Mouse (Mus musculus): Measurements from ENCODE around the gene Mrpl9. TPM values are rescaled to one million over a fixed set of nuclear protein-coding genes. Genes with fewer than 3 reads are reported as not detected.
A peak's percentile ranks its signal among the peaks of the same experiment; 100 is the strongest.

Mrpl9 gene
- polyA plus RNA-seq, 1 experiment from 2014 or later, result 77.6 TPM

DNA sequence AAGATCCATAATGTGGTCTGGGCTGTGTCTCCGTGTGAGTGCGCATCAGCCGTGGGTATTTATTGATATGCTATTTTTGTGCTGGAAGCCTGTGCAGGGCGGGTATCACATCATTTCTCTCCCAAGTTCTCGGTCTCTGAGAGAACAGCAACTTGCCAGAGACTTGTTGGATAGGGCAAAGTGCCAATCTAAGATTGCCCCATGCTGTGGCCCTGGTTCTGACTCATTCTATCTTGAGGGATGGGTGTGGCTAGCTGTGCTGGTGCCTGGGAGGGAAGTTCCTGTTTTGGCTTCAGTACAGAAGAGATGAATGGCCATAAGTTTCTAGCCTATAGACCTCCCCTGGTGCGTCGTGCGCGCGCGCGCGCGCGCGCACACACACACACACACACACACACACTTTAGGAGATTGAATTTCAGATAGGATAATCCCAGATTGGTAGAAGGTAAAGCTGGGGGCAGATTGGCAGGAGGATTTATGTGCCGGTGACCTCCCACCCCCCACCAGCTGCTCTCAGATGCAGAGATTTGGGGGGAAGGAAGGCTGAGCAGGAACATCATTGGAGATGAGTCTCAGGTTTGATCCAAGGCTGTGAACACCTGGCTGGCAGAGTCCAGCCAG is 39.8 kb downstream of the Mrpl9 start:
- Histone ChIP-seq H3K36me3 (ENCODE audit: control insufficient read depth, insufficient read depth, low read length) (no peaks in the 10 kb centered on the region), H3K4me2 (ENCODE audit: low read depth, low read length) (no peak overlapping the region), H3K4me3 (ENCODE audit: low read length) (no peak overlapping the region), H3K9me3 (ENCODE audit: control insufficient read depth, low read length) (no peaks in the 10 kb centered on the region), H3K27me3 (replicated peaks; ENCODE audit: control insufficient read depth, insufficient read depth, low read length) (no peaks in the 10 kb centered on the region; the same call in 1 of the 2 replicates), H3K27ac (ENCODE audit: low read length) (no peak overlapping the region), H3K4me1 (ENCODE audit: control insufficient read depth, insufficient read depth, low read length) (peaks cover 4% of the 10 kb centered on the region; the same call in 1 of the 2 replicates), H3K9ac (ENCODE audit: low read depth, low read length) (no peak overlapping the region)
- peak; percentile 26; the same call in 1 of the 2 replicates for ATAC-seq
- WGBS, result 82% methylated on average over 17 of the region's 17 CpGs

DNA sequence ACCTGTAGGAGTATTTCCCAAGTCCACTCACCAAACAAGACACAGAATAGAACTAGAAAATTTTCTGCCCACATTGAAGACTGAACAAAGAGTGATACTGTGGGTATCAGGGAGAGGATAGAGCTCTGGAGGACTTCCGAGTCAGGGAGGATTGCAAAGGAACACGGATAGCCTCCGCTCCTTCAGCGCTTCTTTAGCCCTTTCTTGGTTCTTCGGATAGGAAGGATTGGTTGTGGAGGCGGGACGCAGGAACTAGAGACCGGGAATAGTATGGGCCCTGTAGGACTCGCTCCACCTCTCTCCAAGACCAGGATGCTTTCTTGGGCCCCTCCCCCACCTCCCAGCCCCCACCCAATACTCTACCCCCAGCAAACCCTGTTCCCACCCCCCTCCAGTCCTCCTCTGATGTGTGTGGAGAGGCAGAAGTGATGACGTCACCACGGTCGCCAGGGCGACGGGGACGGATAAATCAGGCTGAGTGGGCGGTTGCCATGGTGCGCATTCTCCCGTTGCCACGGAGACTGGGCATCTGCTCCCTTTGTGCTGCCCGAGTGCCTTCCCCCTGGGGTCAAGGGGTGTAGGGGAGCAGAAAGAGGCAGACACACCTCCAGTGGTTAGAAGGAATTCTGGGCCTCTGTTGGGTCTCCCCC is 40.8 kb downstream of the Mrpl9 start:
- no peak overlapping the region for H3K9ac ChIP-seq (ENCODE audit: low read depth, low read length)
- H3K9me3 ChIP-seq (ENCODE audit: control insufficient read depth, low read length), result no peaks in the 10 kb centered on the region
- H3K4me2 ChIP-seq (ENCODE audit: low read depth, low read length), result no peak overlapping the region
- no peak overlapping the region for H3K4me3 ChIP-seq (ENCODE audit: low read length)
- no peaks in the 10 kb centered on the region for H3K36me3 ChIP-seq (ENCODE audit: control insufficient read depth, insufficient read depth, low read length)
- H3K27ac ChIP-seq (ENCODE audit: low read length), result no peak overlapping the region
- H3K27me3 ChIP-seq (replicated peaks; ENCODE audit: control insufficient read depth, insufficient read depth, low read length), result no peaks in the 10 kb centered on the region; the same call in 1 of the 2 replicates
- 31% methylated on average over 20 of the region's 20 CpGs for WGBS
- H3K4me1 ChIP-seq (ENCODE audit: control insufficient read depth, insufficient read depth, low read length), result peaks cover 4% of the 10 kb centered on the region; the same call in 1 of the 2 replicates
- peak; percentile 26; the same call in 1 of the 2 replicates for ATAC-seq

DNA sequence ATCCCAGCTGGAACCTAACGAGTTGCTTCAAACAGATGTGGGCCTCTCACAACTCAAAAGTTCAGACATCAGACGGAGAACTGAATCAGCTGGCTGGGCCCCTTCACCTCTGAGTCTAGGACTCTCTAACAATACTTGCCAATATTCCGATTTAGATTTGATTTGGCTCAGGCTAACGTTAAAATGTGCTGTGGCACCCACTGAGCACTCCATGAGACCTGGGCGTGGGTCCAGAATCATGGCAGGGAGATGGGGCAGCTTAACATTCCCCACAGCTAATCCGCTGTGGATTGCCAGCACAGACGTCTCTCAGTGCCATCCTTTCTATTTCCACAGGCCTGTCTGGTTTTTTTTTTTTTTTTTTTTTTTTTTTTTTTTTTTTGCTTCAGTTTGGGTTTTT is 42.8 kb downstream of the Mrpl9 start:
- no peak for ATAC-seq
- 69% methylated on average over 7 of the region's 7 CpGs for WGBS
- H3K4me3 ChIP-seq (ENCODE audit: low read length), result no peak overlapping the region
- H3K4me1 ChIP-seq (ENCODE audit: control insufficient read depth, insufficient read depth, low read length), result peaks cover 4% of the 10 kb centered on the region; the same call in 1 of the 2 replicates
- no peaks in the 10 kb centered on the region for H3K36me3 ChIP-seq (ENCODE audit: control insufficient read depth, insufficient read depth, low read length)
- H3K4me2 ChIP-seq (ENCODE audit: low read depth, low read length), result no peak overlapping the region
- no peak overlapping the region for H3K27ac ChIP-seq (ENCODE audit: low read length)
- no peak overlapping the region for H3K9ac ChIP-seq (ENCODE audit: low read depth, low read length)
- no peaks in the 10 kb centered on the region for H3K27me3 ChIP-seq (replicated peaks; ENCODE audit: control insufficient read depth, insufficient read depth, low read length)
- no peaks in the 10 kb centered on the region for H3K9me3 ChIP-seq (ENCODE audit: control insufficient read depth, low read length)

DNA sequence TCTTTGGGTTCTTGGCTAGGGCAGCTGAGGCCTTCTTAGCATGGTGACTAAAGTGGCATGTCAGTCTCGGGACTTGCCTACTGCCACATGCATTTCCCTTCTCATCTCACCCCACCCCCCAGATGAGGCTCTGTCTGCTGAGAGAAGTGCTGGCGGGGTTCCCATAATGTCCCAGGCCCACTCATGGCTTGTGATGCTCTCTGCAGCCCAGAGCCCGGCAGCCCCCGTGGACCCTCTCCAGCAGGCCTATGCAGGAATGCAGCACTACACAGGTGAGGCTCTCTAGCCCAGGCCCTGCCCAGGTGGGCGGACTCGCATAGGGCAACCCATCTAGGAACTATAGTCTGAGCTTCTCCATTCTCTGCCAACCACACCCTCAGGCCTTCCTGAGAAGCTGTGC is 44.5 kb downstream of the Mrpl9 start:
- peaks cover 3% of the 10 kb centered on the region; the same call in 1 of the 2 replicates for H3K4me1 ChIP-seq (ENCODE audit: control insufficient read depth, insufficient read depth, low read length)
- WGBS, result 70% methylated on average over 6 of the region's 6 CpGs
- H3K4me2 ChIP-seq (ENCODE audit: low read depth, low read length), result no peak overlapping the region
- no peak overlapping the region for H3K9ac ChIP-seq (ENCODE audit: low read depth, low read length)
- H3K27me3 ChIP-seq (replicated peaks; ENCODE audit: control insufficient read depth, insufficient read depth, low read length), result no peaks in the 10 kb centered on the region
- H3K9me3 ChIP-seq (ENCODE audit: control insufficient read depth, low read length), result no peaks in the 10 kb centered on the region
- H3K27ac ChIP-seq (ENCODE audit: low read length), result no peak overlapping the region
- H3K36me3 ChIP-seq (ENCODE audit: control insufficient read depth, insufficient read depth, low read length), result no peaks in the 10 kb centered on the region
- H3K4me3 ChIP-seq (ENCODE audit: low read length), result no peak overlapping the region
- no peak for ATAC-seq

- Histone ChIP-seq H3K36me3 (ENCODE audit: control insufficient read depth, insufficient read depth, low read length) (peaks cover 4% of the 10 kb centered on the region; the same call in 1 of the 2 replicates), H3K4me2 (ENCODE audit: low read depth, low read length) (no peak overlapping the region), H3K27me3 (replicated peaks; ENCODE audit: control insufficient read depth, insufficient read depth, low read length) (no peaks in the 10 kb centered on the region), H3K9ac (ENCODE audit: low read depth, low read length) (no peak overlapping the region), H3K9me3 (ENCODE audit: control insufficient read depth, low read length) (no peaks in the 10 kb centered on the region), H3K4me3 (ENCODE audit: low read length) (no peak overlapping the region), H3K4me1 (ENCODE audit: control insufficient read depth, insufficient read depth, low read length) (no peaks in the 10 kb centered on the region), H3K27ac (ENCODE audit: low read length) (no peak overlapping the region)
- WGBS, result 80% methylated on average over 4 of the region's 4 CpGs
- no peak for ATAC-seq
These were observed 54.0 kb downstream of the Mrpl9 start for GRCm38 (mm10) chr3:94497162-94497561.

Other genes with a start within 250 kb of the Mrpl9 start
- not detected in 2 replicates for gene Gm5286, start 246.6 kb upstream of the Mrpl9 start, polyA plus RNA-seq (2015; fragmentation: Nextera tagmentation; extraction: Ambion mirVana)
- not detected in 2 replicates for gene Gm4778, start 179.3 kb upstream of the Mrpl9 start, polyA plus RNA-seq (2015; fragmentation: Nextera tagmentation; extraction: Ambion mirVana)
- 18.5 and 19.4 TPM in 2 replicates for gene Them4, start 133.2 kb upstream of the Mrpl9 start, polyA plus RNA-seq (2015; fragmentation: Nextera tagmentation; extraction: Ambion mirVana)
- 0.42 TPM in 1 of 2 replicates, not detected in the other for gene Them5, start 101.2 kb upstream of the Mrpl9 start, polyA plus RNA-seq (2015; fragmentation: Nextera tagmentation; extraction: Ambion mirVana)
- gene C2cd4d, start 80.9 kb upstream of the Mrpl9 start, polyA plus RNA-seq (2015; fragmentation: Nextera tagmentation; extraction: Ambion mirVana), result 0.38 and 0.71 TPM in 2 replicates
- 11.8 and 14.6 TPM in 2 replicates for gene Rorc, start 70.5 kb upstream of the Mrpl9 start, polyA plus RNA-seq (2015; fragmentation: Nextera tagmentation; extraction: Ambion mirVana)
- 0.48 and 0.54 TPM in 2 replicates for gene Lingo4, start 44.8 kb upstream of the Mrpl9 start, polyA plus RNA-seq (2015; fragmentation: Nextera tagmentation; extraction: Ambion mirVana)
- 9.0 and 10.3 TPM in 2 replicates for gene Tdrkh, start 30.0 kb upstream of the Mrpl9 start, polyA plus RNA-seq (2015; fragmentation: Nextera tagmentation; extraction: Ambion mirVana)
- gene Oaz3, start 597 bp downstream of the Mrpl9 start, polyA plus RNA-seq (2015; fragmentation: Nextera tagmentation; extraction: Ambion mirVana), result 0.17 and 0.23 TPM in 2 replicates
- 18.8 and 24.1 TPM in 2 replicates for gene Celf3, start 35.0 kb downstream of the Mrpl9 start, polyA plus RNA-seq (2015; fragmentation: Nextera tagmentation; extraction: Ambion mirVana)
- 5.4 TPM in 2 replicates for gene Riiad1, start 37.0 kb downstream of the Mrpl9 start, polyA plus RNA-seq (2015; fragmentation: Nextera tagmentation; extraction: Ambion mirVana)
- gene Snx27, start 139.4 kb downstream of the Mrpl9 start, polyA plus RNA-seq (2015; fragmentation: Nextera tagmentation; extraction: Ambion mirVana), result 26.7 and 27.4 TPM in 2 replicates
- not detected in 2 replicates for gene Gm10972, start 199.8 kb downstream of the Mrpl9 start, polyA plus RNA-seq (2015; fragmentation: Nextera tagmentation; extraction: Ambion mirVana)
- 11.6 and 12.5 TPM in 2 replicates for gene Tuft1, start 215.6 kb downstream of the Mrpl9 start, polyA plus RNA-seq (2015; fragmentation: Nextera tagmentation; extraction: Ambion mirVana)

Measured in intestine, embryonic 16.5 days (tissue).